Mouse (Mus musculus): Measurements from ENCODE around the gene S100a5.

DNA sequence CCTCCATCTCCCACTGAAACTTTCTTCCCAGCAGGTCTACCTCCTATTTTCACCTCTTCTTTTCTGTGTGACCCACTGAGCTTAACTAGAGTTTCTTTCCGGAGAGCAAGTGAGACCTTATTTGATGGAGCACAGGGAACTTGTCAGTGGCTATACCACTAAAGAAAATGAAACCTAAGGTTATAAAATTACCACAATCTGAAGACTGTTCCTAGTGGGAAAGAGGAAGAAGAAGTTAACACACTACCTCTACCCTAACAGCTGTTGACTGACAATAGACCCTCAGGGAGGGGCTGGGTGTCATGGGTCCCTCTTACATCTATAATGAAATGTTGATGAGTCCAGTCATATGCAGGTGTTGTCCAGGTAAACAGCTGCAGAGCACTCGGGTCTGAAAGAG lies 23.7 kb downstream of the S100a5 start:
- TF ChIP-seq MYOG (IDR thresholded peaks at IDR 0.05; ENCODE audit: control insufficient read depth in 1 of 3, insufficient read depth in 1 of 3, insufficient read length in 2 of 3, low read depth in 2 of 3) (no peak), POLR2A (IDR thresholded peaks at IDR 0.05; ENCODE audit: insufficient read length, low read depth) (no peak), MAX (IDR thresholded peaks at IDR 0.05; ENCODE audit: low read depth) (no peak), REST (IDR thresholded peaks at IDR 0.05; ENCODE audit: insufficient read depth, insufficient read length) (no peak), TCF12 (IDR thresholded peaks at IDR 0.05; ENCODE audit: insufficient read depth, poor library complexity, severe bottlenecking) (no peak), POLR2AphosphoS2 (IDR thresholded peaks at IDR 0.05; ENCODE audit: insufficient read length, low read depth) (no peak)

Measured in myocyte (in vitro differentiated cells).